ENCODE assay signal across 8 mouse cellular contexts in the genomic region with DNA sequence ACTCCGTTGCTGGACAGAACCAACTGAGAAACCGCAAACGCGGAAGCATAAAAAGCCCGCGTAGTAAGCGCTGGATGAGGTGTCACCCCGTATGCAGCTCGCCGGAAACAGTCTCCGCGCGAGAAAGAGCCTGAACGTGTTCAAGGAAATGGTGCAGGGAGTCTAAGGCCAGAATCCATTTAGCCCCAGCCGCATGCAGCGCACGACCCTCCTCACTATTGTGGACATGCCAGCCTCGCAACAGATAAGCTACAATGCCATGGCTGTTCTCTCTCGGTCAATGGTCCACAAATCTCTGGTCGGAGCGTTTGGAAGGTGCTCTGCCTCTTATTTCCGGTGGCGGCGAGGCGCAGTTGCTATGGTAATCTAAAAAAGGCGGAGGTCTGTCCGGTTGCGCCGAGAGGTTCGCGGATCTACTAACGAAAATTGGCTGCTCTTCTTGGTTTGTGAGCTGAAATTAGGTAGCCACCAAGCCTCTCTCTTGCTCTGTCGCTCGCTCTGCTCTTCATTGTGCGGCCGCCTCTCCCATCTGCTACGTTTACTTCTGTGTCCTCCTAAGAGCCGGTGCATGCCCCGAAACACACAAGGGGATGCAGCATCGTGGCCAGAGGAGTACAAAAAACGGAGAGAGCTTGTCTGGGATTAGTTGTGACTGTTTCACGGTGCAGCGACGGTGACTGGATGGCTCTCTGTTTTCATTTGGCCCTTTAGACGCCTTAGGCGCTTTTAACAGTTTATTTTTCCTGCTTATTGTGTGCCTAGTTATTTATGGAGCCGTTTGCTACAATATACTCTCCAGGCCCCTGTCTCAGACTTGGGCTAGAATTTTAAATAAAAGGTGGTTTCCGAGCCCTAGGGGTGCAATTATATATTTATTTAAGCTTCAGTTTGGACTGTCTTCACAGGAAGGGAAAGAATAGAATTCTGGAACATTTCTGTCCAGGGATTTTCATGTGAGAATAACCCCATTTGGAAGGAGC. TPM values are rescaled to one million over a fixed set of nuclear protein-coding genes. Genes with fewer than 3 reads are reported as not detected.
DNase-seq lines count a peak whose midpoint lies in the region; ATAC-seq and TF ChIP-seq lines count a peak whose summit lies in the region.

A gene (plus strand): TSS at position 105 of the 980 bp plus-strand sequence.

- H3K36me3 ChIP-seq in forebrain, embryonic 10.5 days (replicated peaks), result peaks cover 16% of the 10 kb centered on the region
- no peaks in the 10 kb centered on the region for H3K36me3 ChIP-seq in heart, embryonic 15.5 days
- H3K36me3 ChIP-seq in liver, embryonic 14.5 days (replicated peaks; ENCODE audit: control insufficient read depth, insufficient read depth, low read depth), result no peaks in the 10 kb centered on the region
- no peaks in the 10 kb centered on the region for H3K36me3 ChIP-seq in neural tube, embryonic 11.5 days (ENCODE audit: control insufficient read depth, insufficient read depth, low read length)
- no peaks in the 10 kb centered on the region for H3K36me3 ChIP-seq in stomach, postnatal 0 days (ENCODE audit: control insufficient read depth, insufficient read depth, low read length)

- no peak for TF ChIP-seq EP300 in liver, embryonic 14.5 days (IDR thresholded peaks at IDR 0.05; ENCODE audit: low read depth)
- no peak for TF ChIP-seq EP300 in stomach, postnatal 0 days (optimal IDR thresholded peaks at IDR 0.05)

- ATAC-seq in heart, embryonic 15.5 days (replicated peaks; ENCODE audit: insufficient number of reproducible peaks, insufficient read depth, low FRiP score, low read depth), result peak; percentile 80
- peak; percentile 93 for ATAC-seq in liver, embryonic 14.5 days (ENCODE audit: insufficient read depth)
- peak; percentile 89 for ATAC-seq in neural tube, embryonic 11.5 days (ENCODE audit: insufficient read depth, low FRiP score, low TSS enrichment)
- ATAC-seq in stomach, postnatal 0 days (ENCODE audit: low FRiP score, low TSS enrichment), result peak; percentile 92

- H3K4me3 ChIP-seq in forebrain, embryonic 10.5 days, result peak within 1 kb of the TSS; percentile 69
- H3K4me3 ChIP-seq in heart, embryonic 15.5 days, result peak within 1 kb of the TSS; percentile 66
- H3K4me3 ChIP-seq in liver, embryonic 14.5 days (ENCODE audit: insufficient read depth in 1 of 2, low read depth in 2 of 2, low read length in 2 of 2), result peak within 1 kb of the TSS; percentile 68 to 100
- peak within 1 kb of the TSS; percentile 69 for H3K4me3 ChIP-seq in neural tube, embryonic 11.5 days (ENCODE audit: low read depth, low read length)
- peak within 1 kb of the TSS; percentile 70 for H3K4me3 ChIP-seq in stomach, postnatal 0 days (ENCODE audit: low read depth, low read length)

- H3K4me2 ChIP-seq in heart, embryonic 15.5 days, result peak within 1 kb of the TSS; percentile 79
- peak within 1 kb of the TSS; percentile 87 for H3K4me2 ChIP-seq in liver, embryonic 14.5 days (ENCODE audit: low read depth)
- peak within 1 kb of the TSS; percentile 59 for H3K4me2 ChIP-seq in neural tube, embryonic 11.5 days (ENCODE audit: low read depth)
- peak within 1 kb of the TSS; percentile 64 for H3K4me2 ChIP-seq in stomach, postnatal 0 days (replicated peaks; ENCODE audit: low read depth)

- no peak for TF ChIP-seq CTCF in liver, embryonic 14.5 days (IDR thresholded peaks at IDR 0.05; ENCODE audit: low read depth)
- TF ChIP-seq CTCF in stomach, postnatal 0 days (IDR thresholded peaks at IDR 0.05; ENCODE audit: low read depth), result 0 out of 2 replicates have a peak, but pooled peaks have one; percentile 5

- H3K9me3 ChIP-seq in forebrain, embryonic 10.5 days, result no peaks in the 10 kb centered on the region
- H3K9me3 ChIP-seq in heart, embryonic 15.5 days (replicated peaks), result no peaks in the 10 kb centered on the region
- H3K9me3 ChIP-seq in liver, embryonic 14.5 days (ENCODE audit: control insufficient read depth, low read length), result no peaks in the 10 kb centered on the region
- H3K9me3 ChIP-seq in neural tube, embryonic 11.5 days (ENCODE audit: control insufficient read depth, low read length), result no peaks in the 10 kb centered on the region
- H3K9me3 ChIP-seq in stomach, postnatal 0 days (ENCODE audit: control insufficient read depth, low read length), result no peaks in the 10 kb centered on the region

- peak within 1 kb of the TSS; percentile 96 for H3K27ac ChIP-seq in forebrain, embryonic 10.5 days
- H3K27ac ChIP-seq in heart, embryonic 15.5 days, result peak within 1 kb of the TSS; percentile 78
- peak within 1 kb of the TSS; percentile 50 for H3K27ac ChIP-seq in liver, embryonic 14.5 days
- H3K27ac ChIP-seq in neural tube, embryonic 11.5 days (ENCODE audit: low read depth, low read length), result peak within 1 kb of the TSS; percentile 93
- H3K27ac ChIP-seq in stomach, postnatal 0 days (replicated peaks), result peak within 1 kb of the TSS; percentile 74

- H3K9ac ChIP-seq in heart, embryonic 15.5 days, result peak within 1 kb of the TSS; percentile 70
- H3K9ac ChIP-seq in liver, embryonic 14.5 days (replicated peaks), result peak within 1 kb of the TSS; percentile 71
- H3K9ac ChIP-seq in neural tube, embryonic 11.5 days (ENCODE audit: low read length), result peak within 1 kb of the TSS; percentile 87
- H3K9ac ChIP-seq in stomach, postnatal 0 days (ENCODE audit: low read length), result peak within 1 kb of the TSS; percentile 73

- H3K4me1 ChIP-seq in forebrain, embryonic 10.5 days, result peaks cover 19% of the 10 kb centered on the region
- peaks cover 9% of the 10 kb centered on the region for H3K4me1 ChIP-seq in heart, embryonic 15.5 days (replicated peaks)
- 0 out of 4 replicates have a peak, but pooled peaks cover 0 to 4% of the 10 kb centered on the region in 2 experiments for H3K4me1 ChIP-seq in liver, embryonic 14.5 days (replicated peaks; ENCODE audit: control insufficient read depth in 2 of 2, insufficient read depth in 2 of 2, low read length in 1 of 2)
- H3K4me1 ChIP-seq in neural tube, embryonic 11.5 days (ENCODE audit: control insufficient read depth, insufficient read depth, low read length), result peaks cover 4% of the 10 kb centered on the region
- no peaks in the 10 kb centered on the region for H3K4me1 ChIP-seq in stomach, postnatal 0 days (replicated peaks; ENCODE audit: control insufficient read depth, insufficient read depth)

- WGBS in forebrain, embryonic 10.5 days, result under 1% methylated on average over 48 of the region's 48 CpGs
- WGBS in heart, embryonic 15.5 days, result under 1% methylated on average over 48 of the region's 48 CpGs
- WGBS in liver, embryonic 14.5 days (ENCODE audit: insufficient replicate concordance), result under 1% methylated on average over 48 of the region's 48 CpGs
- WGBS in neural tube, embryonic 11.5 days, result under 1% methylated on average over 48 of the region's 48 CpGs
- WGBS in stomach, postnatal 0 days, result 2% methylated on average over 48 of the region's 48 CpGs

- DNase-seq in CD8-positive naive resting alpha-beta T cell, adult 2 months (ENCODE audit: low read depth in 2 of 2, low spot score in 2 of 2), result peak; percentile 74 to 83
- DNase-seq in c-Kit-positive CD71-negative TER-119-negative erythroid progenitor cells, embryonic 14.5 days (ENCODE audit: low read depth), result peak; percentile 78
- peak; percentile 85 for DNase-seq in forebrain, embryonic 10.5 days (ENCODE audit: extremely low spot score, low spot score)
- peak; percentile 84 to 89 for DNase-seq in kidney, postnatal 25 days
- DNase-seq in liver, embryonic 14.5 days (ENCODE audit: low read depth in 3 of 3, low spot score in 3 of 3), result peak; percentile 72 to 77 (median 77)
- DNase-seq in neural tube, embryonic 11.5 days (ENCODE audit: low spot score), result peak; percentile 90
- DNase-seq in stomach, postnatal 0 days (ENCODE audit: low spot score), result peak; percentile 87

- H3K27me3 ChIP-seq in forebrain, embryonic 10.5 days (ENCODE audit: poor library complexity, severe bottlenecking), result no peaks in the 10 kb centered on the region
- H3K27me3 ChIP-seq in heart, embryonic 15.5 days, result no peaks in the 10 kb centered on the region
- H3K27me3 ChIP-seq in liver, embryonic 14.5 days (ENCODE audit: control insufficient read depth, insufficient read depth, low read length), result no peaks in the 10 kb centered on the region
- H3K27me3 ChIP-seq in neural tube, embryonic 11.5 days (ENCODE audit: control insufficient read depth, insufficient read depth, low read length), result no peaks in the 10 kb centered on the region
- no peaks in the 10 kb centered on the region for H3K27me3 ChIP-seq in stomach, postnatal 0 days (ENCODE audit: control insufficient read depth, insufficient read depth, low read length)

RNA-seq across cellular contexts. Expression of the gene that starts here (rescaled TPM):
- polyA plus RNA-seq in forebrain, embryonic 10.5 days (2016; fragmentation: Nextera tagmentation; extraction: Ambion mirVana), result 24.8 and 27.0 TPM in 2 replicates
- 5.9 and 8.9 TPM in 2 replicates for polyA plus RNA-seq in heart, embryonic 15.5 days (2015; fragmentation: Nextera tagmentation; extraction: Ambion mirVana)
- polyA plus RNA-seq in liver, embryonic 14.5 days (2012; rRNA removed), result 1.9 and 4.0 TPM in 2 replicates
- 5.0 and 6.1 TPM in 2 replicates for polyA plus RNA-seq in liver, embryonic 14.5 days (2014; fragmentation: Nextera tagmentation; extraction: Ambion mirVana)
- polyA plus RNA-seq in neural tube, embryonic 11.5 days (2014; fragmentation: Nextera tagmentation; extraction: Ambion mirVana), result 19.7 and 23.5 TPM in 2 replicates
- 9.0 and 9.5 TPM in 2 replicates for polyA plus RNA-seq in stomach, postnatal 0 days (2015; fragmentation: Nextera tagmentation; extraction: Ambion mirVana)

Comparison
In these comparisons a context has a peak if more than half of its experiments do, and no peak if none do; other contexts are left out.
1. Peak in every context shown above with its lines: DNase-seq, ATAC-seq, H3K4me3 ChIP-seq and H3K27ac ChIP-seq.